Mouse (Mus musculus): Measurements from ENCODE around the gene Col5a1.

DNA sequence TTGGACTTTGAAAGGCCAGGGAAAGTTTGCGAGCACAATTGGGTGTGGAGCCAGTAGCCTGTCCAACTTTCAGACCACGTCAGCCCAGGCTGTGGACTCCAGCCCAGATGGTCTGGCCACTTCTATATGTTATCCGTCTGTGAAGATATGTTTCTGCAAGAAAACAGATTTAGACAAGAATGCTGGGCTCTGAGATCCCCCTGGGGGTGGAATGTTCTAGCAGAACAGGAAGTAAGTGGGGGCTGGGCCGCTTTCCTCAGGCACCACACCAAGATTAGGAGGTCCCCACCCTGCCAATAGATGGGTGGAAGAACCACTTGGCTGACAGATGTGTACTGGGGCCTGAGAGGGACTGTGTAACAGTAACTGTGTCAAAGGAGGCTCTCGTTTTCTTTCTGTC is 37.8 kb upstream of the Col5a1 start:
- TF ChIP-seq CTCF (IDR thresholded peaks at IDR 0.05) (no peak), EP300 (IDR thresholded peaks at IDR 0.05) (no peak; the same call in 1 of the 2 replicates)

Data from lung, postnatal 0 days (tissue).